Mouse (Mus musculus): ENCODE data around the gene Lpin2.

Lpin2 gene

GRCm38 (mm10) chr17:71264739-71265138, 82.4 kb downstream of the Lpin2 start:
- DNase-seq (ENCODE audit: extremely low spot score): no peak

- no peak for DNase-seq (ENCODE audit: extremely low spot score)
Observed at GRCm38 (mm10) chr17:71265336-71266051, 83.1 kb downstream of the Lpin2 start.

- DNase-seq (ENCODE audit: extremely low spot score): no peak
Observed at GRCm38 (mm10) chr17:71267374-71267773, 85.0 kb downstream of the Lpin2 start.

- no peak for DNase-seq (ENCODE audit: extremely low spot score)
Observed at GRCm38 (mm10) chr17:71268152-71268551, 85.8 kb downstream of the Lpin2 start.

- DNase-seq (ENCODE audit: extremely low spot score): no peak
Observed at GRCm38 (mm10) chr17:71268599-71268998, 86.2 kb downstream of the Lpin2 start.

GRCm38 (mm10) chr17:71273901-71274300, 91.5 kb downstream of the Lpin2 start:
- DNase-seq (ENCODE audit: extremely low spot score): no peak

- DNase-seq (ENCODE audit: extremely low spot score): no peak
Observed at GRCm38 (mm10) chr17:71276771-71277170, 94.4 kb downstream of the Lpin2 start.

GRCm38 (mm10) chr17:71277701-71278491, 95.5 kb downstream of the Lpin2 start:
- no peak for DNase-seq (ENCODE audit: extremely low spot score)

GRCm38 (mm10) chr17:71282716-71283115, 100.4 kb downstream of the Lpin2 start:
- no peak for DNase-seq (ENCODE audit: extremely low spot score)

GRCm38 (mm10) chr17:71283237-71283636, 100.9 kb downstream of the Lpin2 start:
- no peak for DNase-seq (ENCODE audit: extremely low spot score)

GRCm38 (mm10) chr17:71284890-71285289, 102.5 kb downstream of the Lpin2 start:
- no peak for DNase-seq (ENCODE audit: extremely low spot score)

GRCm38 (mm10) chr17:71285929-71286328, 103.6 kb downstream of the Lpin2 start:
- no peak for DNase-seq (ENCODE audit: extremely low spot score)

- no peak for DNase-seq (ENCODE audit: extremely low spot score)
Observed at GRCm38 (mm10) chr17:71287586-71287985, 105.2 kb downstream of the Lpin2 start.

- no peak for DNase-seq (ENCODE audit: extremely low spot score)
Observed at GRCm38 (mm10) chr17:71288145-71288758, 105.9 kb downstream of the Lpin2 start.

GRCm38 (mm10) chr17:71288808-71289548, 106.6 kb downstream of the Lpin2 start:
- DNase-seq (ENCODE audit: extremely low spot score): no peak

GRCm38 (mm10) chr17:71289572-71290176, 107.3 kb downstream of the Lpin2 start:
- DNase-seq (ENCODE audit: extremely low spot score): no peak

- no peak for DNase-seq (ENCODE audit: extremely low spot score)
Observed at GRCm38 (mm10) chr17:71290486-71291410, 108.4 kb downstream of the Lpin2 start.

GRCm38 (mm10) chr17:71291897-71292420, 109.6 kb downstream of the Lpin2 start:
- DNase-seq (ENCODE audit: extremely low spot score): no peak

- DNase-seq (ENCODE audit: extremely low spot score): no peak
Observed at GRCm38 (mm10) chr17:71292897-71293296, 110.5 kb downstream of the Lpin2 start.

GRCm38 (mm10) chr17:71294570-71294969, 112.2 kb downstream of the Lpin2 start:
- DNase-seq (ENCODE audit: extremely low spot score): no peak

Data from embryo, embryonic 9.5 days (tissue).